Mouse (Mus musculus): Measurements from ENCODE around the gene Sostdc1. TPM values are rescaled to one million over a fixed set of nuclear protein-coding genes. Genes with fewer than 3 reads are reported as not detected.

Sostdc1 gene
- total RNA-seq (2021): under 1 TPM; 0.27 to 0.34 TPM

GRCm38 (mm10) chr12:36313916-36314315 is at the start of gene Sostdc1:
Gene Sostdc1, plus strand, starts transcription at chr12:36314139.
- DNase-seq: no peak
- intact Hi-C loops (cut with DNase I): no loop called here

GRCm38 (mm10) chr12:36267670-36268246 is 46.2 kb upstream of the Sostdc1 start:
- intact Hi-C loops (cut with DNase I): no loop called here
- DNase-seq: no peak

GRCm38 (mm10) chr12:36274823-36275222 is 39.1 kb upstream of the Sostdc1 start:
- no peak for DNase-seq
- intact Hi-C loops (cut with DNase I): no loop called here

- DNase-seq: peak in 1 of 2 experiments; percentile 12
- intact Hi-C loops (cut with DNase I): no loop called here
Observed at GRCm38 (mm10) chr12:36289634-36290033, 24.3 kb upstream of the Sostdc1 start.

- no peak for DNase-seq
- intact Hi-C loops (cut with DNase I): no loop called here
Observed at GRCm38 (mm10) chr12:36290465-36290864, 23.5 kb upstream of the Sostdc1 start.

- no peak for DNase-seq
- intact Hi-C loops (cut with DNase I): no loop called here
Observed at GRCm38 (mm10) chr12:36291346-36291745, 22.6 kb upstream of the Sostdc1 start.

GRCm38 (mm10) chr12:36302326-36302725 is 11.6 kb upstream of the Sostdc1 start:
- intact Hi-C loops (cut with DNase I): no loop called here

GRCm38 (mm10) chr12:36302905-36303642 is 10.9 kb upstream of the Sostdc1 start:
- intact Hi-C loops (cut with DNase I): no loop called here

More at GRCm38 (mm10) chr12:36302326-36302725, 11.6 kb upstream of the Sostdc1 start:
- DNase-seq: no peak

GRCm38 (mm10) chr12:36308737-36309420 is 5.1 kb upstream of the Sostdc1 start:
- intact Hi-C loops (cut with DNase I): no loop called here
- DNase-seq: no peak

More at GRCm38 (mm10) chr12:36302905-36303642, 10.9 kb upstream of the Sostdc1 start:
- DNase-seq: no peak

- intact Hi-C loops (cut with DNase I): no loop called here
Observed at GRCm38 (mm10) chr12:36313015-36313414, 924 bp upstream of the Sostdc1 start.

GRCm38 (mm10) chr12:36314446-36314845 is 507 bp downstream of the Sostdc1 start:
- intact Hi-C loops (cut with DNase I): no loop called here
- no peak for DNase-seq

More at GRCm38 (mm10) chr12:36313015-36313414, 924 bp upstream of the Sostdc1 start:
- DNase-seq: no peak

GRCm38 (mm10) chr12:36315527-36315926 is 1.6 kb downstream of the Sostdc1 start:
- no peak for DNase-seq
- intact Hi-C loops (cut with DNase I): no loop called here

- intact Hi-C loops (cut with DNase I): no loop called here
- DNase-seq: no peak
Observed at GRCm38 (mm10) chr12:36316056-36316455, 2.1 kb downstream of the Sostdc1 start.

- peak; percentile 40 to 53 for DNase-seq
- intact Hi-C loops (cut with DNase I): no loop called here
Observed at GRCm38 (mm10) chr12:36317036-36317819, 3.3 kb downstream of the Sostdc1 start.

- no peak for DNase-seq
Observed at GRCm38 (mm10) chr12:36317820-36318135, 3.8 kb downstream of the Sostdc1 start.

GRCm38 (mm10) chr12:36326101-36326521 is 12.2 kb downstream of the Sostdc1 start:
- intact Hi-C loops (cut with DNase I): no loop called here
- no peak for DNase-seq

More at GRCm38 (mm10) chr12:36317820-36318135, 3.8 kb downstream of the Sostdc1 start:
- intact Hi-C loops (cut with DNase I): no loop called here

- DNase-seq: no peak
- intact Hi-C loops (cut with DNase I): no loop called here
Observed at GRCm38 (mm10) chr12:36332676-36333075, 18.7 kb downstream of the Sostdc1 start.

- intact Hi-C loops (cut with DNase I): no loop called here
- DNase-seq: no peak
Observed at GRCm38 (mm10) chr12:36333837-36334281, 19.9 kb downstream of the Sostdc1 start.

- intact Hi-C loops (cut with DNase I): no loop called here
- DNase-seq: no peak
Observed at GRCm38 (mm10) chr12:36344131-36344530, 30.2 kb downstream of the Sostdc1 start.

- intact Hi-C loops (cut with DNase I): no loop called here
- DNase-seq: no peak
Observed at GRCm38 (mm10) chr12:36360064-36360463, 46.1 kb downstream of the Sostdc1 start.

- intact Hi-C loops (cut with DNase I): no loop called here
- no peak for DNase-seq
Observed at GRCm38 (mm10) chr12:36360693-36361092, 46.8 kb downstream of the Sostdc1 start.

All from heart, postnatal 10 days (tissue).